Mouse (Mus musculus): ENCODE measurements around the gene Nucb1.

DNA sequence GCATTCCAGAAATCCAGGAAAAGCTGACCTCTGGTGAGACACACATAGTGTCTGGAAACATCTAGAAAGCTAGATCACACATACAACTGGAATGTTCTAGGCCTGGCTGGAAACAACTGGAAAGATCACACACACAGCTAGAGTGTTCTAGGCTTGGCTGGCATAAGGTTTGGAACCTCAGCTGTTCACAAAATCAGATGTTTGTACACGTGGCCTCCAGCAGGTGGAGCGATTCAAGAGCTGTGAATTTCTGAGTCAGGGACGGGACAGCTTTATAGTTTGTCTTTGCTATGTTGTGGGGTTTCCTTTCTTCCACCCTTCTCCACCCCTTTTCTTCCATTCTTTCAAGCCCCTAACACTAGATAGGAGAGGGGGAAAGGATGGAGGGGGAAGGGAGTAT lies 33.2 kb downstream of the Nucb1 start:
- TF ChIP-seq GATA1 (IDR thresholded peaks at IDR 0.05; ENCODE audit: low read length) (no peak), TAL1 (IDR thresholded peaks at IDR 0.05; ENCODE audit: low read length) (no peak)

Measured in erythroblast, embryonic 14.5 days (primary cell).